Mouse (Mus musculus) cerebellum, postnatal 4 days (tissue): ENCODE measurements around the gene Lrrc3b.

Experiments used
- DNase-seq, 2 experiments: peaks; one replicate each; pipeline ENCODE4 v3.0.0; 2022; ENCODE audit warnings: low spot score in 2 of 2, mixed read lengths in 1 of 2

Gene Lrrc3b

GRCm38 (mm10) chr14:15331370-15331769 is 107.4 kb downstream of the Lrrc3b start:
- no peak for DNase-seq

- no peak for DNase-seq
These were observed 108.6 kb downstream of the Lrrc3b start for GRCm38 (mm10) chr14:15330155-15330554.

- no peak for DNase-seq
These were observed 112.9 kb downstream of the Lrrc3b start for GRCm38 (mm10) chr14:15325872-15326271.

GRCm38 (mm10) chr14:15322441-15323123 is 116.2 kb downstream of the Lrrc3b start:
- no peak for DNase-seq

- DNase-seq = no peak
These were observed 119.3 kb downstream of the Lrrc3b start for GRCm38 (mm10) chr14:15319399-15319915.

GRCm38 (mm10) chr14:15308576-15308975 is 130.2 kb downstream of the Lrrc3b start:
- DNase-seq = no peak
